Mouse (Mus musculus): Measurements from ENCODE around the gene Ide. TPM values are rescaled to one million over a fixed set of nuclear protein-coding genes. Genes with fewer than 3 reads are reported as not detected.

The Ide gene
- polyA plus RNA-seq, 1 experiment from 2014 or later, result 16.5 TPM

DNA sequence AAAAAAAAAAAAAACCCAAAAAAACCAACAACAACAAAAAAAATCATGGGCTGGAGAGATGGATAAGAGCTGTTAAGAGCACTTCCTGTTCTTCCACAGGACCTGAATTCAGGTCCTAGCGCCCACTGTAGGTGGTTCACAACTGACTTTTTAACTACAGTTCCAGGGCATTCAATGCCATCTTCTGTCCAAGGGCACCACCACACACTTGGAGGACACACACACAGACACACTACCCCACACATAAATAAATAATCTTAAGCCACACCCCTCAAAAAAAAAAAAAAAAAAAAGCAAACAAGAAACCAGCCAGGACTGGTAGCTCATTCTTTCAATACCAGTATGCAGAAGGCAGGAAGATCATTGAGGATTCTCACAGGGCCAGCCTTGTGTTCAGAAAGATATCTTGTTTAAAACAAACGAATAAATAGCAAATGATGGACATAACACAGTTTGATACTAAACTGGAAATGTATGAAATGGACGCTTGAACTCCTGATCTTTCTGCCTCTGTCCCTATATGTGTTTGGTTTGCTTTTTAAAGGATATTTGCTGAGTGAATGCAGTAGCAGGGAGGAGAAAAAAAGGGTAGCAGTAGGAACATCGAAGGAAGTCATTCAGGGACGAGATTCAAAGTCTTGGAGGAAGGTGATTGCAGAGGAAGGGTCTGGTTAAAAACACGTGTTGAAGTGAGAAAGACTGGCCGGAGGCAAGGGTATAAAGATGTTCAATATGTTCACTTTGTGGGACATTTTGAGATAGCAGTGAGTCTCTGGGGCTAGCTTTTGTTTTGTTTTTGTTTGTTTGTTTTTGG is 37.5 kb upstream of the Ide start:
- peak; percentile 16 for DNase-seq
- WGBS (ENCODE audit: insufficient replicate concordance), result 13% methylated on average over 7 of the region's 7 CpGs

DNA sequence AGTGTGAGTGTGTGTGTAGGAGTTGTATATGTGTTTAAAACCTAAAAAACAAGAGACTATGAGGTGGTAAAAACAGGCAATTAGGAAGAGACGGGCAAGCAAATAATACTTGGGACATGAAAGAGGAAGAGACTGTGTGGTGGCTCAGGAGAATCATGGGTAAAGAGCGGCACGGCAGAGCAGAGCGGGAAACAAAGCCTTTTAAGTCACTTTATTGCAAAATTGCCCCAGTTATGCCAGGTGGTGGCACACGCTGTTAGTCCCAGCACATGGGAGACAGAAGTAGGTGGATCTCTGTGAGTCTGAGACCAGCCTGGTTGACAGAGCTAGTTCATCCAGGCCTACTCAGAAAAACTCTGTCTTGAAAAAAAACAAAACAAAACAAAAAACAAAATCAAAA is 32.7 kb upstream of the Ide start:
- Histone ChIP-seq H3K4me2 (ENCODE audit: low read depth, low read length) (no peak overlapping the region), H3K9ac (replicated peaks) (no peak overlapping the region), H3K27me3 (ENCODE audit: insufficient read depth, low read length) (no peaks in the 10 kb centered on the region), H3K36me3 (replicated peaks; ENCODE audit: insufficient read depth, low read length) (no peaks in the 10 kb centered on the region), H3K27ac (ENCODE audit: low read depth) (peak overlapping the region; percentile 51), H3K9me3 (ENCODE audit: low read length) (no peaks in the 10 kb centered on the region), H3K4me1 (ENCODE audit: insufficient read depth) (no peaks in the 10 kb centered on the region), H3K4me3 (ENCODE audit: low read depth, low read length) (no peak overlapping the region)
- no peak for ATAC-seq
- no peak for TF ChIP-seq EP300 (IDR thresholded peaks at IDR 0.05; ENCODE audit: low read depth)
- no peak for TF ChIP-seq CTCF (IDR thresholded peaks at IDR 0.05; ENCODE audit: low read depth)
- 55% methylated on average over 5 of the region's 5 CpGs for WGBS (ENCODE audit: insufficient replicate concordance)
- no peak for DNase-seq

More for the DNA sequence above, 37.5 kb upstream of the Ide start:
- TF ChIP-seq EP300 (IDR thresholded peaks at IDR 0.05; ENCODE audit: low read depth) (no peak; the same call in 1 of the 2 replicates), CTCF (IDR thresholded peaks at IDR 0.05; ENCODE audit: low read depth) (peak; percentile 27; the same call in 1 of the 2 replicates)
- Histone ChIP-seq H3K9me3 (ENCODE audit: low read length) (no peaks in the 10 kb centered on the region), H3K4me3 (ENCODE audit: low read depth, low read length) (peak overlapping the region; percentile 83), H3K36me3 (replicated peaks; ENCODE audit: insufficient read depth, low read length) (peaks cover 5% of the 10 kb centered on the region; the same call in 1 of the 2 replicates), H3K27me3 (ENCODE audit: insufficient read depth, low read length) (no peaks in the 10 kb centered on the region), H3K4me1 (ENCODE audit: insufficient read depth) (peaks cover 11% of the 10 kb centered on the region), H3K9ac (replicated peaks) (peak overlapping the region; percentile 90), H3K4me2 (ENCODE audit: low read depth, low read length) (peak overlapping the region; percentile 74), H3K27ac (ENCODE audit: low read depth) (peak overlapping the region; percentile 90)
- no peak for ATAC-seq

DNA sequence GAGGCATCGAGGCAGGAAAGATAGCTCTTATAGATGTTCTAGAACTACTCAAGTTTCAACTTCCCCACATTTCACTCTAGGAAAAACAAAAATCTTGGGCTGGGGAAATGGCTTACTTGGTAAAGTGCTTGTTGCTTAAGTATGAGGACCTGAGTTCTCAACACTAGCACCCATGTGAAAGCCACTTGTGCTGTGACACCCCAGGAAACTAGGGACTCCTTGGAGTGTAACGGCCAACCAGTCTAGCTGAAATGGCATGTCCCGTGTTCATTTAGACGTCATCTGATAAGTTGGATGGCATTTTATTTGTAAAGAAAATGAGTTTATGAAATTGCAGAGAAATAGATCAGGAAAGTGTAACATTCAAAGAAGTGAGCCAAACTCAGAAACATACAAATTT is 32.3 kb upstream of the Ide start:
- DNase-seq, result no peak
- no peak overlapping the region for H3K4me2 ChIP-seq (ENCODE audit: low read depth, low read length)
- H3K27ac ChIP-seq (ENCODE audit: low read depth), result peak overlapping the region; percentile 51; the same call in 1 of the 2 replicates
- no peak overlapping the region for H3K4me3 ChIP-seq (ENCODE audit: low read depth, low read length)
- no peaks in the 10 kb centered on the region for H3K36me3 ChIP-seq (replicated peaks; ENCODE audit: insufficient read depth, low read length)
- no peak for TF ChIP-seq CTCF (IDR thresholded peaks at IDR 0.05; ENCODE audit: low read depth)
- TF ChIP-seq EP300 (IDR thresholded peaks at IDR 0.05; ENCODE audit: low read depth), result no peak
- no peak overlapping the region for H3K9ac ChIP-seq (replicated peaks)
- no peaks in the 10 kb centered on the region for H3K4me1 ChIP-seq (ENCODE audit: insufficient read depth)
- H3K9me3 ChIP-seq (ENCODE audit: low read length), result no peaks in the 10 kb centered on the region
- ATAC-seq, result no peak
- H3K27me3 ChIP-seq (ENCODE audit: insufficient read depth, low read length), result no peaks in the 10 kb centered on the region
- WGBS (ENCODE audit: insufficient replicate concordance), result 70% methylated on average over 4 of the region's 4 CpGs

- ATAC-seq (no peak), DNase-seq (no peak)
- no peak overlapping the region for H3K4me3 ChIP-seq (ENCODE audit: low read depth, low read length)
- TF ChIP-seq CTCF (IDR thresholded peaks at IDR 0.05; ENCODE audit: low read depth) (no peak), EP300 (IDR thresholded peaks at IDR 0.05; ENCODE audit: low read depth) (no peak)
- no peaks in the 10 kb centered on the region for H3K4me1 ChIP-seq (ENCODE audit: insufficient read depth)
- H3K27ac ChIP-seq (ENCODE audit: low read depth), result no peak overlapping the region
- H3K9ac ChIP-seq (replicated peaks), result no peak overlapping the region
- H3K4me2 ChIP-seq (ENCODE audit: low read depth, low read length), result no peak overlapping the region
- no peaks in the 10 kb centered on the region for H3K9me3 ChIP-seq (ENCODE audit: low read length)
- WGBS (ENCODE audit: insufficient replicate concordance), result 76% methylated on average over 1 of the region's 1 CpGs
- H3K27me3 ChIP-seq (ENCODE audit: insufficient read depth, low read length), result no peaks in the 10 kb centered on the region
- no peaks in the 10 kb centered on the region for H3K36me3 ChIP-seq (replicated peaks; ENCODE audit: insufficient read depth, low read length)
These were observed 31.3 kb upstream of the Ide start for GRCm38 (mm10) chr19:37368990-37369389.

GRCm38 (mm10) chr19:37363128-37363939 is 25.7 kb upstream of the Ide start:
- H3K4me3 ChIP-seq (ENCODE audit: low read depth, low read length), result no peak overlapping the region
- TF ChIP-seq EP300 (IDR thresholded peaks at IDR 0.05; ENCODE audit: low read depth) (no peak), CTCF (IDR thresholded peaks at IDR 0.05; ENCODE audit: low read depth) (no peak)
- DNase-seq (no peak), ATAC-seq (no peak)
- no peaks in the 10 kb centered on the region for H3K9me3 ChIP-seq (ENCODE audit: low read length)
- H3K4me1 ChIP-seq (ENCODE audit: insufficient read depth), result no peaks in the 10 kb centered on the region
- H3K27me3 ChIP-seq (ENCODE audit: insufficient read depth, low read length), result no peaks in the 10 kb centered on the region
- H3K9ac ChIP-seq (replicated peaks), result no peak overlapping the region
- H3K27ac ChIP-seq (ENCODE audit: low read depth), result no peak overlapping the region
- no peaks in the 10 kb centered on the region for H3K36me3 ChIP-seq (replicated peaks; ENCODE audit: insufficient read depth, low read length)
- H3K4me2 ChIP-seq (ENCODE audit: low read depth, low read length), result no peak overlapping the region
- 71% methylated on average over 11 of the region's 11 CpGs for WGBS (ENCODE audit: insufficient replicate concordance)

- ATAC-seq (no peak), DNase-seq (no peak)
- Histone ChIP-seq H3K9ac (replicated peaks) (no peak overlapping the region), H3K4me1 (ENCODE audit: insufficient read depth) (no peaks in the 10 kb centered on the region), H3K27ac (ENCODE audit: low read depth) (no peak overlapping the region), H3K36me3 (replicated peaks; ENCODE audit: insufficient read depth, low read length) (no peaks in the 10 kb centered on the region), H3K27me3 (ENCODE audit: insufficient read depth, low read length) (no peaks in the 10 kb centered on the region), H3K9me3 (ENCODE audit: low read length) (no peaks in the 10 kb centered on the region), H3K4me2 (ENCODE audit: low read depth, low read length) (no peak overlapping the region), H3K4me3 (ENCODE audit: low read depth, low read length) (no peak overlapping the region)
- WGBS (ENCODE audit: insufficient replicate concordance), result 65% methylated on average over 5 of the region's 5 CpGs
- TF ChIP-seq CTCF (IDR thresholded peaks at IDR 0.05; ENCODE audit: low read depth) (no peak), EP300 (IDR thresholded peaks at IDR 0.05; ENCODE audit: low read depth) (no peak)
These were observed 24.9 kb upstream of the Ide start for GRCm38 (mm10) chr19:37362545-37362944.

Data from liver, postnatal 0 days (tissue).